Mouse (Mus musculus): ENCODE results near the gene Dhfr.
"Not testable (repeated sequence)": the region's sequence is repeated elsewhere in the genome, so short reads cannot be mapped to it uniquely, and the experiment has no call there.

The Dhfr gene

DNA sequence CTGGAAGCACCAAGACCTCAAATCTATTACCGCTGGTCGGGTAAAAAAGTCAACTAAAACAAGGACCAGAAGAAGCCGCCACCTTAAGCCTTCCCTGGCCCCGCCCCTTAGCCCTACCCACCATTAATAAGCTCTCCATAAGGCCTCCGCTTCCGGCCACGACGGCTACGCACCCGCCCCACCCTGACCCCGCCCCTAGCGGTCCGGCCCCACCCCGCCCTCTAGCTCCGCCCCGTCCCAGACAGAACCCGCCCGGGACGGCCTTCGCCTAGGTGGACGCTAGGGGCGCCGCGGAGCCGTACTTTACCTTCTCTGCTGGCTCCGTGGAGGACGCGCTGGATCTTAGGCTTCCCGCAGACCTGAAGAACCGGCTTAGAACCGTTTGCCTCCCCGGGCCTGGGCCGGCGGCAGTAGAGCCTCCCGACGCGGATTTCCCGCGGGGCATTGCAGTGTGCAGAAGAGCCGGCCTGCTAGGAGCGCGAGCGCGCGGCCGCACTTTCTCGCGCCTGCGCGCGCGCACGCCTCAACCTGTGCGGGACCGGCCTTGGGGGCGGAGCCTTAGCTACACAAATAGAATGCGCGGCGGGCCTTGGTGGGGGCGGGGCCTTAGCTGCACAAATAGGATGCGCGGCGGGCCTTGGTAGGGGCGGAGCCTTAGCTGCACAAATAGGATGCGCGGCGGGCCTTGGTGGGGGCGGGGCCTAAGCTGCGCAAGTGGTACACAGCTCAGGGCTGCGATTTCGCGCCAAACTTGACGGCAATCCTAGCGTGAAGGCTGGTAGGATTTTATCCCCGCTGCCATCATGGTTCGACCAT is at the start of gene Dhfr, which contains the start of gene Msh3:
Dhfr (plus strand) TSS at position 271 of the 816 bp plus-strand sequence.
Msh3 (minus strand) TSS at position 548 of the 816 bp plus-strand sequence.
- DNase-seq (ENCODE audit: low read depth, low spot score), result peak; percentile 100

DNA sequence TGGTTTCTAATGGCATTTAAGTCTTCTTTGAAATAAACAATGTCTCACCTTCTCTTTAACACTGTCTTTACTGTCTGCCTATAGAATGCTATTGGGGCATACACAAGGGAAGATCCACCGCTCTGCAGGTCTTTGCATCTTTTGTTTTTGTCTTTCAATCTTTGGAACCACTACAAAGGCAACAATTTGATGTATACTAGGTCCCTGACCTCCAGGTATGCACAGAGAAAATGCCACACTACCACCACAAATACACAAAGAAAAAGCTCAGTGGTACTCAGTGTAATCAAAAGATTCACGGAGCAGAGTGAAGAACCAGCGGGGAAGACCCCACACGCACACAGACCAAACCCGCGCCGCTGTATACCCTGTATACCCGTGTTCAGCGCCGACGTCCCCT is 48.8 kb upstream of the Dhfr start, which contains the start of gene Gm20379:
Gm20379 (plus strand) TSS at position 301 of the 400 bp plus-strand sequence.
- no peak for DNase-seq (ENCODE audit: low read depth, low spot score)

DNA sequence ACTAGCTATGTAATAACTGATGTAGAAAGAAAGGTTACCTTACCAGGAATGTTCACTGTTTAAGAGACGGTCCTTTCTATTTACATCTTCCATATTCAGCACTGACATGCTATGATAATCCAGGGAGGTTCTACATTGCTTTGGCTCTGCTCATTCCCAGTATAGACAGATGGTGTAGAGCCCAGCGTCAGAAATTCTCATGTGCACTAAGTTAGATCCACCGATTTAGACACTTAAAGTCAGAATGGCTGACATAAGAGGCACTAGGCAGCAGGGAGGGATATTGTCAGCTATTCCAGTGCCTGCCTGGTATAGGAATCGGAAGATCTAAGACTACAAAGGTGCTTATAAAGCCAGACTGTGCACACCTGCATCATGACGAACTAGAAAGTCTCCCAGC is 39.9 kb upstream of the Dhfr start:
- no peak for DNase-seq (ENCODE audit: low read depth, low spot score)

DNA sequence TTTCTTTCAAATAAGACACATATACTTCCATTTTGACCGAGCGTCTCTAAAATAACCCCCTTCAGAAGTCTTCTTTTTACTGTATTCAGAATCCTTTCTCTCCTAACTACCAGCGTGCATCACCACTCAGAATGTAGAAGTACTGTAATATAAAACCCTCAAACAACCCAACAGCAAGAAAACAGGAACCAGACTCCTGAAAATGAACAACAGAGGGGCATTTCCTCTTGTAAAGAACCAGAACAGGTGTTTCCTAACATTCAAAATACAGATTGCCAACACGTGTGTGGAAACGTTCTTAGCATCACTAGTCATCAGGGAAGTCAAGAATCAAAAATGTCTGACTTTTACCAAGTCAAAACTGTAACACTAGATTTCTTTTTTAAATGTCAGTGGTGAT is 33.8 kb upstream of the Dhfr start:
- no peak for DNase-seq (ENCODE audit: low read depth, low spot score)

DNA sequence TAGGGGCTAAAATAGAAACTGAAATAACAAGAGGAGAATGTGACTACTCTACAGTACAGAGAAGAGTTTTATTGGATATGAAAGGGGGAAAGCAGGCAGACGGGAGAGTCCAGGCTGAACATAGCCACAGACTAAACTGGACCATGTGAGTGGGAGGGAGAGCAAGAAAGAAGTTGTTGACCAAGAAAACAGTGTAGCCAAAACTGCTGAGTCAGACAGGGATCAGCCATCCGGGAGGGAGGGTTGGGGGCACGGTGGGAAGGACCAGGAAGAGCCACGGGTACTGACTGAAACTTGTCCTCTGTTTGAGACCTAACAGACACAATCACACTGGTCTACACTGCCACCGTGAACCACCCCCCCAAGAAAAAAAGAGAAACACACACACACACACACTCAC is 28.5 kb upstream of the Dhfr start:
- no peak for DNase-seq (ENCODE audit: low read depth, low spot score)

DNA sequence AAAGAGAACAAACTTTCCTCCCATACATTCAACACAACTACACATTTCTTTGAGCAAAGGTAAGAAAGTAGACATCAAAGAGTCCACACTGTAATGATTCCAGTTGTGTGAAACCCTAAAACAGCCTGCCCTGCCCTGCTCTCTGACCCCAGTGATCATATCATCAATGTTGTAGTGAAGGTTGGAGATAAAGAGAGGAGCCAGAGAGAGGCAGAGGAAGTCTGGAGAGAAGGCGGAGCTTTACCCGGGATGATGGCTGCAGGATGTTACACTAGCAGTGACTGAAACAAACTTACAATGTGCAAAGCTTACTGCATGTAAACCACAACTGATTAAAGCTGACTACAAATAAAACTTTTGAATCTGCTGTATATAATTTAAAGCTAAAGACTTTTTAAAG is 26.5 kb upstream of the Dhfr start:
- DNase-seq (ENCODE audit: low read depth, low spot score), result no peak

DNA sequence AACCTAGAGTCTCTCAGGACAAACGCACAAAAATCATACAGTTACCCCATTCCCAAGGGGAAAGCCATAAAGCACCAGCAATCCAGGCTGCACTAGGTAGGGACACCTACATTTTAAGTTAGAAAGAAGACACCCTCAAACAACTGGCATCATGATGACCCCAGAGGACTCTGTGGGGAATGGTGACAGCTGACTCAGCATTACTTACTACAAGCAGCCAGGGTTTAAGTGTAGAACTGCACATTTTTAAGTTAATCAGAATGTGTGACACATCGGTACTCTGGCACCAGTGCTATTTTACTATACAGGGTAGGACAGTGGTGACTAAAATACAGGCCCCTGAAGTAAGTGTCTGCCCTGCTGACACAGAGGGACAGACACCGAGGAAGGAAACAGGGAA is 23.9 kb upstream of the Dhfr start:
- DNase-seq (ENCODE audit: low read depth, low spot score), result no peak

DNA sequence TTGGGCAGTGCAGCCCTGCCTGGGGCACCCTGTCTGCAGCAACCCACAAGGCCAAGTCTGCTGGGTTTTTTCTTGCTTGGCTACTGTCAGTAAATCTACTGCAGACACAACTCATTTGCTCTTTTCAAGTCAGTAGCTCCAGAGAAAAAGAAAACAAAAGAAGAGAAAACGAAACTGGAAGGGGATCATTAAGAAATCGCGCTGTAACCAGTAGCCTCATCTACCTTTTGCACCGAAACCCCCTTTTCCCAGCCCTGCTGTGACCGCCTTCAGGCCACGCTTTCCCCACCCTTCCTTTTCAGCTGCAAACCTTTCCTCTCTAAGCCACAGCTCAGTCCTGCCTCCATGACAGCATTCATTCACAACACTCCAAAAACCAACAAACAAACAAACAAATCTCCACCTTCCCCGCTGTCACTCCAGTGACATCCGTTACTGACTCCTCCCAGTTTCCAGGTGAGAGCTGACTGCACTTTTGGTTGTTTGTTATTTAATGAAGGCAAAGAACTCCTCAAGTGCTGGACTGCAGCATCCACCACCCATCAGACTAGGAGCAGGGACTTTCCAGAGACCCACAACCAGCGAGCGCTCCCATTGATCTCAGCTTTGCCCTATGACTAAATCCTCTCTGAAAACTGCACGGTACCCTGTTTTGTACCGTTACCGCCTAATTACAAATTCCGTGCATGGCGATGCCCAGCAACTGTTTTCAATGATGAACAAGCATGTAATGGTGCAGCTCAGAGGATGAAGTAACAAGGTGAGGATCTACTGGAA is 22.2 kb upstream of the Dhfr start:
- no peak for DNase-seq (ENCODE audit: low read depth, low spot score)

DNA sequence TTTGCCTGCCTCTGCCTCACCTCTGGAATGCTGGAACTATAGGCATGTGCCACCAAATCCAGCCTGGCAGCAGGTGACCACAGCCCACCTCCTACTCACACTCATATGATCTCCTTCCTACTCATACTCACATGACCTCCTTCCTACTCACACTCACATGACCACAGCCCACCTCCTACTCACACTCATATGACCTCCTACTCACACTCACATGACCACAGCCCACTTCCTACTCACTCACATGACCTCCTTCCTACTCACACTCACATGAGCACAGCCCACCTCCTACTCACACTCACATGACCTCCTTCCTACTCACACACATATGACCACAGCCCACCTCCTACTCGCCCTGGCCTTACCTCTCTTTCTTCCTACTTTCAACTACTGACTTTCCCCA is 17.7 kb upstream of the Dhfr start:
- no peak for DNase-seq (ENCODE audit: low read depth, low spot score)

DNA sequence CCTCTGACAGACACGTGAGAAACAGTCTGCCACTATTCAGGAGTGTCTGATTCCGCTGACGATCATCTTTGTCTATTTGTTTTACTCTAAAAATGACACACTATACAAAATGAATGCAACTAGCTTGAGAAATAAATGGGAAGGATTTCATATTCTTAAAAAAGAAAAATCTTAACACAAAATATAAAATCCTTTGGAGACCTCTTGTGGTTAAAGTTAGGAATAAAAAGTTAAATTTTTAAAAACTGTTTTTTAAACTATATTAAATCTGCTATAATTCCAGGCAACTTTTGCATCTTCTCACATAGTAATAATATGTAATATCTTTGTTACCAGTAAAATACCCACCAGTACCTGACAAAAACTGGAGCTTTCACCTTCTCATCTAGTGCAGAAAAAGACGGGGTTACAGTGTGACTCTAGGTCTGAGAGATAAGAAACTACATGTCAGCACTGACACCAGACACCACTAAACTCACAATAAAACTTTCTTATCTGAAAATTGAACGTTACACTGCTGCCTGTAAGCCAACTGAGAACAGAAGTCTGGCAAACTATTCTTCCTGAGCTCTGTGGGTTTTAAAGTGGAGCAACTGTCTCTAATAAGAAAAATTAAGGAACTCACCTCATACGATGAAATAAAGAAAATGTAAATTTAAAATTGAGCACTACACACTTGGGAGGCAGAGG is 16.6 kb upstream of the Dhfr start:
- DNase-seq (ENCODE audit: low read depth, low spot score), result no peak

DNA sequence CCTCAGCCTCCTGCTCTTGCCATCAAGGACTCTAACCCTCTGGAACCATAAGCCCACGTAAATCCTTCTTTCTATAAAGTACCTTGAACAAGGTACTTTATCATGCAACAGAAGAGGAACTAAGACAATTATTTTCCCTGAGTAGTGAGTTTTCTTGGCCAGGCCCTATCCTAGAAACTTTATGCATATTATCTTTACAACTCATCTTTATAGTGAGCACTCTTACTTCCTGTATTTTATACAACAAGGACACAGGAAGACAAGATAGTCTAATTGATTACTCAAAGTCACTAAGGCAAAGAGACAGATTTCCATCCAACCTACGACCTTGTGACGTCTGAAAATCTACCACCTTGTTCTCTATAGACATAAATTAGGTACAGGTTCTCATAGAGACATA is 14.7 kb upstream of the Dhfr start:
- DNase-seq (ENCODE audit: low read depth, low spot score), result no peak

DNA sequence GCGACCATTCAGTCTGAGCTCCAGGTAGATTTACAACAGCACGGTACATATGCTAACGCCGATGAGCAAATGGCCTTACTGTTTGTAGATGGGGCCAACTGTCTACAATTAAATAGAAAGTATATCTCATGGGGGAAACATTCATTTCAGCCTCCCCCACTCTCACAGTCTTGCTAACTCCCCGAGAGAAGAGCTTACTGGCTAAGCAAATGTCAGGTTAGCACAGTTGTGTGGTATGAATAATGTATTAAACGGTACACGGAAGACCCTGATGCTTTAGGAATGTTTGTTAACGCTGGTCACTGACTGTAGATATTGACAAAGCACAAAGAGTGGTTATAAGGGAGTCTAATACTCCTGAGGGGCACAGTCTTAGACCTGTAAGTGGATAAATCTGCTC is 10.5 kb upstream of the Dhfr start:
- DNase-seq (ENCODE audit: low read depth, low spot score), result no peak

DNA sequence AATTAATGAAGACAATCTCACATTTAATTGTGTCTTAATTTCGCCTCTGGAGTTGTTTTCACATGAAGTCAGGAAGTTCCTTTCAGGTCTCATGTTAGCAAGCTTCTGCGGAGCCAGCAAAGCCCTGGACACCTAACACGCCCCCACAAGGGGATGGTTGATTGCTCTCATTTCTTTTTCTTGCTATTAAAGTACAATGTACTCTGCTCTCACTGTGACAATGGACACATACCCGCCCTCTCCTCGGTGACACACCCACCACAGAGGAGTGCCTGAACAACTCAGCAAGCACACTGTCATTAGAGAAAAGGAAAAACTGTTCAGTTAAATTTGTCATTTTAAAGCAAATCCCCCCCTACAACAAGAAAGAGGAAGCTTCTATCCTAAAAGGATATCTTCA is 8.2 kb upstream of the Dhfr start:
- DNase-seq (ENCODE audit: low read depth, low spot score), result no peak

DNA sequence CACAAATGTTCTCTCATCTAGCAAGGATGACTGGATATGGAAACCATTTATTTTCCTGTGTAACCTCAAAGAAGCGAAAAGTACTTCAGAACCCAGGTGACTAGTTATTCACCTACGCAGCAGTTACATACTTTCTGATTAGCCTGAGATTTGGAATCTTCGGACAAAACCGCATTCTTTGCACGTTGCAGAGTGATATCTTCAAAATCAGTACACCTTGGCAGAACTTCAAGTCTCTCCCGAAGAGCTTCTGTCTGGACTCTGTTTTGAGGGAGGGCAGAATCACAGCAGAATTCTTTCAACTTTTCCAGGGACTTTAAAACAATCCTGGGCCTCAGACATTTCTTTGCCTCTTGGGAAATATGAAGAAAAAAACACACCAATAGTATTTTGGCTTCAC is 3.4 kb upstream of the Dhfr start:
- no peak for DNase-seq (ENCODE audit: low read depth, low spot score)

DNA sequence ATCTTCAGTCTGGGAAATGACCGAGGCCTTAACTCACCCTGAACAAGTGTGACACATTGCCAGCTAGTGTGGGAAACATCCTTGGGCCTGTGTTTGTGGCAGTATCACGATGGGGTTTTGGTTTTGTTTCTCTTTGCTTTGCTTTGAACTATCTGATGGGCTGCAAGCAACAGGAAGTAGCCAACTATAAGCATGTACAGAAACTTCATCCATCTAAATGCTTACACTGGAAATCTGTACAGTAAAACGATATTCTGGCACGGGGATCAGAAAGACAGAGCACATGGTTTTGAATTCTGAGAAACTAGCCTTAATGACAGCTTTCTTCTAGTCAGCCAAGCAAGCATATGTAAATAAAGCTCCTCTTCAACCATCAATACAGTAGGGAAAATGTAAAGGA is 570 bp upstream of the Dhfr start:
- DNase-seq (ENCODE audit: low read depth, low spot score), result no peak

DNA sequence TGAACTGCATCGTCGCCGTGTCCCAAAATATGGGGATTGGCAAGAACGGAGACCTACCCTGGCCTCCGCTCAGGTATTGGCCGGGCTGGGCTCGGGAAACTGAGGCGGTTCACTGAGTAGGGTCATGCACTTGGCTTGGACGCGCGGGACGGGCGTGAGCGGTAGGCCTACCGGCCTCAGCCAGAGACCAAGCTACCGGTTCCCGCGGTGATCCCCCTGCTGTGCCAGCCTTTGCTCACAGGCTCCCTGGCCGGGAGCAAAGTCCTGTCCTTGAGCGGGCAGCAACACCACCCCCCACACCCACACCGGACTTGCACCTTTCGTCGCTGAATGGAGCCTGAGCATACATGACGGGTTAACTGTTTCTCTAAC is 732 bp downstream of the Dhfr start:
- no peak for DNase-seq (ENCODE audit: low read depth, low spot score)

DNA sequence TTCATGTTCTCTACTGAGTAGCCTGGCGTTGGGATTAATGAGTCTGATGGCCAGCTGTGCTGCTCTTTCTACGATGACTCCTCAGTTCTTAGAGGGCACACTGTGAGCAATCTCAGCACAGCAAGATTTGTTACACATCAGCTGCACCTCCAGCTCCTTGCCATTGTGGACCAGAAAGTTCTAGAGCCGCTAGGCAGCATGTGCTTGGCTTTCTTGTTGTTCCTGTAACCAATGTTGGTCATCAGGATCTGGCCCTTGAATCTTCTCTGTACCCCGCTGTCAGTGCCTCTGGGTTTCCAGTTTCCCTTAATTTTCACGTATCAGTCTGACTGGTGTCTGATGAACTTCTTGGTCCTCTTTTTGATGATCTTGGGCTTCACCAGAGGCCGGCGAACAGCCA is 1.9 kb downstream of the Dhfr start:
- no peak for DNase-seq (ENCODE audit: low read depth, low spot score)

DNA sequence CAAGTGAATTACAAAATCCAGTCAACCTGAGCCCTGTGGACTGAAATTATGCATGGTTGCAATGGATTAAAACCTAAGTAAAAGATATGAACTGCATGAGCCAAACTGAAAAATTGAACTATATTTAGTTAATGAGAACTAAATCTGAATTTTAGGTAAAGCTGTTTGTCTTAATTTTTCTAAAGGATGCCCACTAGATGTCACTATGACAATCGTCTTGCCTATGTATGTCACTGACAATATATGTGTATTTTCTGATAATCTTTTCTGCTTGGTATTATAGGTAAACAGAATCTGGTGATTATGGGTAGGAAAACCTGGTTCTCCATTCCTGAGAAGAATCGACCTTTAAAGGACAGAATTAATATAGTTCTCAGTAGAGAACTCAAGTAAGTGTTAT is 3.1 kb downstream of the Dhfr start:
- DNase-seq (ENCODE audit: low read depth, low spot score), result peak; percentile 38

DNA sequence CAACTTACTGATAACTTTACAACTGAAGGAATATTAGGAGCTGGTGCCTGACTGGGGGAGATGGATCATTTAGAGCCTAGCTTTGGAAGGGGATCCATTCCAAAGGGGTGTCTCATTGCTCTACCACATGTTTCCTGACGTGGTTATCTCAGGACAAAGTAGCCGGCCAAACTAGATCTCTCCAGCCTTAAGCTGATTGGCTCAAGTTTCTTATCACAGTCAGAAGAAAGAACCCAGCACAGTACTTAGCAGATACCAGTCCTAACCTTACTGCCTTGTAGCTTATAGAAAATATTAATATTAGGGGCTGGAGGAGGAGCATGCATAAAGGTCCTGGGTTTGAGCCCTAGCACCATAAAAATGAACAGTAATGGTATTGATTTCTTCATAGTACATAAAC is 7.1 kb downstream of the Dhfr start:
- no peak for DNase-seq (ENCODE audit: low read depth, low spot score)

DNA sequence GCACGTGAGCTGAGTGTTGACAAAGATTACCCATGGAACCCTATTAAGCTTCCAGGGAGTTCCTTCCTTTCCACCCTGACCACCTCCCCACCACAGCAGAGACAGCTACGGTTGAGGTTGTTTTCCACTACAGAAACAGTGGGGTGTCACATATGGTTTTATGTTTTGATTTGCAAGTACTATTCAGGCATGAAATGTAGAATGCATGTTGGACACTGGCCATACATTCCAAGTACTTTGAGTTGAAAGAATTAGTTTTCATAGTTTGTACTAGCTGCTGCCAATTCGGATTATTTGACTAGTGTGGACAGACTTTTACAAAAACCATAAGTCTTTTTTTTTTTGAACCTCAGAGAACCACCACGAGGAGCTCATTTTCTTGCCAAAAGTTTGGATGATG is 10.8 kb downstream of the Dhfr start:
- DNase-seq (ENCODE audit: low read depth, low spot score), result no peak

DNA sequence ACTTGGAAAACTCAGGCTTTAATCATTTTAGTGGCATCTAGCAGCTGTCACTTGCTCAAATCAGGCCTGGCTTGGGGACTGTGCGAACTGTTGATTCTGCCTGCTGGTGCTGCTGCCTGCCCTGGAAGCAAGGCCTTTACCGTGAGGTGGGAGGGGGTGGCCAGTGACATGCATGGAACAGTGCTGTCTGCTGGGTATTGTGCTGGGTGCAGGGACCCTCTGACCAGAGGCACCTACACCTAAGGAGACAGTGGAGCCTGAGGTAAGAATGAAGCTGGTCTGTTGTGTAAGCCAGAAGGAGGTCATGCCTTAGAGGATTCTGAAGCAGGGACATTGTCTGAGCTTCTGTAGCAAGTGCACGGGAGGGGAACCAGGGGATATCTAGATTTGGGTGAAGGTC is 16.3 kb downstream of the Dhfr start:
- DNase-seq (ENCODE audit: low read depth, low spot score), result no peak

DNA sequence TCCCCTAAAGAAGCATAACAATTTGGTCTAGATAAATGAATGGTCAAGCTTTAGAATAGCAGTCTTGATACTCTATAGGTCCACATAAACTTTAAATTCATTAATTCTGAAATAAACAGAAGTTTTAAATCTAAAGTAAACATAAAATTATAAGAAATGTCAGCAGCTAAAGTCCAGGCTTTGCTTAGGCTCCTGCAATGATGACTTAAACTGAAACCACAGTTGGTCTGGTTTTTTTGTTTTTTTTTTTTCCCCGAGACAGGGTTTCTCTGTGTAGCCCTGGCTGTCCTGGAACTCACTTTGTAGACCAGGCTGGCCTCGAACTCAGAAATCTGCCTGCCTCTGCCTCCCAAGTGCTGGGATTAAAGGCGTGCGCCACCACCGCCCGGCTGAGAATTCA is 16.9 kb downstream of the Dhfr start:
- DNase-seq (ENCODE audit: low read depth, low spot score), result not testable (repeated sequence)

DNA sequence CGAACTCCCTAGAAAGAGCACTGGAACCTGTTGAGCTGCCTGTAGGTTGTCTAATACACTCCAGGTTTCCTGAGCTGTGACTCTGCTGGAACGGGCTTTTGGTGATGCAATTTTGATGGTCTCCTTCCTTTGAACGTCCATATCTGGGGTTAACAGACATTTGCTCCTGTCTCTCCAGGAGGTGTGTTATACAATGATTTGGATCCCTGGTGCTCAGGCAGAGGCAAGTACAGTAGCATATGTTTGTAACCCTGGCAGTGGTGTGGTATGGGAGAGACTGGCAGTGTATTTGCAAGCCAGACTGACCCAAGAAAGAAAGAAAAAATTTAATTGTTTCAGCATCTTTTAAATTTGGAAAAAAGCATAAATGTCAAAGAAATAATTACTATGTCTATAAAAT is 32.8 kb downstream of the Dhfr start:
- no peak for DNase-seq (ENCODE audit: low read depth, low spot score)
